Mouse (Mus musculus) heart, adult 9 months (tissue): ENCODE results near the gene Senp2.

Source experiments
- DNase-seq, 2 experiments: peaks; one replicate each; pipeline ENCODE4 v3.0.0; 2022; ENCODE audit warnings: low spot score in 2 of 2

The Senp2 gene

GRCm38 (mm10) chr16:22022122-22022521 is 12.8 kb downstream of the Senp2 start:
- no peak for DNase-seq

GRCm38 (mm10) chr16:22027474-22027873 is 18.2 kb downstream of the Senp2 start:
- no peak for DNase-seq

- DNase-seq, result no peak
These were observed 29.3 kb downstream of the Senp2 start for GRCm38 (mm10) chr16:22038554-22038953.

DNA sequence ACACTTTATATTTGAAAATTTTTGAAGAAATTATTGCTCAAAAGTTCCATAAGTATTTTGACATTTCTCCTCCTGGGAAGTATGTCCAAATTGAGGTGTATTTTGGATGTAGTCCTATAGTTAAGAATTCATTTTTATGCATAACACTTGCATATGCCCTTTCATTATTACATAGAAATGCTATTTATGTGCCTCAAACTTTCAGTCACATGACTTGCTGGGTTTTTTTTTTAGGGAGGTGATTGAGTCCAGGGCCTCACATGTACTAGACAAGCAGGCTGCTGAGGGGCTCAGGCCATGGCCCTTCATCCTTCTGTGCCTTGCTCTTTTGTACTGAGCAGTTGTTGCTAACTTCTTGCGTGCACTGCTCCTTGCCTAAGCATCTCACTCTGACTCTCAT is 30.7 kb downstream of the Senp2 start:
- no peak for DNase-seq

- no peak for DNase-seq
These were observed 34.5 kb downstream of the Senp2 start for GRCm38 (mm10) chr16:22043830-22044229.

DNA sequence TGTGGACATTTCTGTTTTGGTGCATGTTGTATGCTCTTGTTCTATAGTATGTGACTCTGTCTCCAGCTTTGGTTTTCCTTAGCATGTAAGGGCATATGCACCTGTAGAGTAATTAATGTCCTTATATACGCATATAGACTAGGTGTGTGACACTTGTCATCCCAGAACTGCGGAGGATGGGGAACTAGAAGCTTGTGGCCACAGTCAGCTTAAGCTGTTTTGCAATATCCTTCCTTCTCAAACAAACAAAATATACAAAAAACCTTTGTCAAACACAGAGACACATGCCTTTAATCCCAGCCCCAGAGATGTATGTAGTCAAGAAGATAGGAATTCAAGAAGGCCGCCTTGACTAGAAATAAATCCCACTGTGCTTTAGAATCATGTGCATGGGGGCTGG is 36.6 kb downstream of the Senp2 start:
- DNase-seq, result no peak

DNA sequence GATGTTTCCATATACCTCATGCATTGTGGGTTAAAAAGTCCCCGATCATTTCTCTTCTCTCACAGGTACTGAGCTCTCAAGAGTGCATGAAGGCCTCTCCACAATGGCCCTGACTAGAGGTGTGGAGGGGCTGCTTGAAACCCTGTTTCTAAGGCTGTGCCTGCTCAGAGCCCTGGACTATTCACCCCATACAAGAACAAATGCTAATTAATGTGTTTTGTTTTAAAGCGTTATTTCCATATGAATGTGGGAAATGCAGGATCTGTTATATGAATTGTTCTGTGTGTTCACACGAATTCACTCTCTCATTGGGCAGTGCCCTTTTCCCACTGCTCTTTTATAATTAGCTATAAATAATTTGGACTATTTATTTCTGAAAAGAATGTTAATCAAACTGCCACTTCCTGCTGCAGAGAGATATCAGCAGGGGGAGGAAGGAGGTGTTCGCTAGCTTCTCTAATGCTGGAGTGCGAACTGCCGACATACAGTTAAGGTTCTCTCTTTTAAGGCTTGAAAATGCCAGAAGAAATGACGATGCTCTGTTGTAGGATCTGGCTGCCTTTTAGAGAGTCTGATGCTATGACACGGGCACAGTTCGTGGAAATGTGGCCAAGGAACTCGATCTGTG is 37.6 kb downstream of the Senp2 start:
- DNase-seq, result no peak

GRCm38 (mm10) chr16:22053411-22053810 is 44.1 kb downstream of the Senp2 start:
- no peak for DNase-seq

- no peak for DNase-seq
These were observed 48.2 kb downstream of the Senp2 start for GRCm38 (mm10) chr16:22057498-22057897.

DNA sequence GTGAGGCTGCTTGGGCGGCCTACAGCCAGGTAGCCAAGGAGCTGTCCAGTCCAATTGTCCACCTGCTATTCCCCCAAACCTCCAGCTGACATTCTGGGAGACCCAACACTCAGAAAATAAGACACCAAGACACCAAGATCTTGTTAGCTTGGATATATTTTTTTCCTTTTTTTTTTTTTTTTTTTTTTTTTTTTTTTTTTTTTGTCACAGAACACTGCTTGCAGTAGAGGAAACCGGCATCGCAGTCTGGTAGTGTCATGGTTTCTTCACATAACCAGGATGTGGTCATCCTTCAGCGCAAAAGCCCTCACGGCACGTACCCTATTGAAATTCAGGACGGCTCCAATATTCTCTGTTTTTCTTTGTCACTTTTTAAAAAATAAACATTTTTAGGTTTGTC is 49.6 kb downstream of the Senp2 start:
- no peak for DNase-seq

- no peak for DNase-seq
These were observed 51.1 kb downstream of the Senp2 start for GRCm38 (mm10) chr16:22060416-22060815.

DNA sequence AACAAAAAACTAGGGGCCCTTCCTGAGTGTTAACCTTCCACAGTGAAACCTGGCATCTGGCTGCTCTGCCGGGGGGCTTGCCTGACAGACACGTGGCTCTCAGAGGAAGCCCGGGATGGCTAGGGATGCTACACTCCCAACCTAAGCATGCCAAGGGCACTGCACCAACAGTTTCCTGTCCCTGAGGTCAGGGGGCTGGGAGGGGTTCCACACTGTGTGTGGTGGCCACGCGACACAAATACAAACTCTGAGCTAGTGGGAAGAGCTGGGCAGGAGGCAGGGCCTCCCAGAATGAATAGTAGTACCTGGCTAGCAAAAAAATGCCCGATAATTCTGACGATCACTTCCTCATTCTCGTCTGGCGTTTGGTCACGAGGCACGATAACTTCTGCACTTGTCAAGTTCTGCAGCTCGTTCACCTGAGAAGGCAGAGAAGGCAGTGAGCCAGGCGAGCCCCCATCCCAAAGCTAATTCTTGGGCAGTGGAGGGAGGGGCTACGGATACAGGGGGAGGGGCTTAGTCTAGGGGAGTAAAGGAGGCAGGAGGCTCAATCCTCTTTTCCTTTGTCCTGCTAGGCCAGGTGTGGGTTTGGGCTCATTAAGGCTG is 52.4 kb downstream of the Senp2 start:
- no peak for DNase-seq

- no peak for DNase-seq
These were observed 53.0 kb downstream of the Senp2 start for GRCm38 (mm10) chr16:22062284-22062683.

DNA sequence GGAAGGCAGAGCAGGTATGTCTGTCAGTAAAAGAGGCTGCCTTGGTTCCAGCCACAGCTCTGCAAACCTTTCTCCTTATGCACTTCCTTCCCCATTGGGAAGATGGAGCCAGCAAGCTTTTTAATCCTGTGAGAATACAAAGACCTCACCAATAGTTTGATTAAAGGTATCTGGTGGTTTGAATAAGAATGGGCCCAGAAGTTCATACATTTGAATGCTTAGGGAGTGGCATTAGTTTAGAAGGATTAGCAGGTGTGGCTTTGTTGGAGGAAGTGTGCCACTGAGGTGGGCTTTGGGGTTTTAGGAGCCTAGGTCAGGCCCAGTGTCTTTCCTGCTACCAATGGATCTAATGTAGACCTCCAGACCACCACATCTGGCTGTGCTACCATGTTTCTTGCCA is 56.3 kb downstream of the Senp2 start:
- no peak for DNase-seq

DNA sequence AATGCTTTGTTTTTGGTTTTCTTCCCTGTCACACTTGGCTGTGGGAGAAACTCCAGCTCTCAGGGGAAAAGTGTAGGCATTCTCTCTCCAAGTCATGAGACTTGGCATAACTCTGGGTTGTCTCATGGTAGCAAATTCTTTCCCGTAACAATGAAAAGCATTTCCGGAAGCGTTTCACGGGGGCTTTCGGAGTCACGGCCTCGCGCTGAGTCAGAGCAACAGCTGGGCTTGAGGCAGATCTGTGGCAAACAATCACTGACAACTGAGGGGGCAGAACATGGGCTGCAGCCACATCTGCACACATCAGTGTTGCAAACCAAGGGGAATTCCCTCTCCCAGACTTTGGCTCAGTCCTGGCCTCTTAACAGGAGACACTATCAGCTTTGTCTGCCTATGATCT is 58.1 kb downstream of the Senp2 start:
- peak; percentile 62 to 70 for DNase-seq

GRCm38 (mm10) chr16:22071361-22071760 is 62.1 kb downstream of the Senp2 start:
- DNase-seq, result no peak

DNA sequence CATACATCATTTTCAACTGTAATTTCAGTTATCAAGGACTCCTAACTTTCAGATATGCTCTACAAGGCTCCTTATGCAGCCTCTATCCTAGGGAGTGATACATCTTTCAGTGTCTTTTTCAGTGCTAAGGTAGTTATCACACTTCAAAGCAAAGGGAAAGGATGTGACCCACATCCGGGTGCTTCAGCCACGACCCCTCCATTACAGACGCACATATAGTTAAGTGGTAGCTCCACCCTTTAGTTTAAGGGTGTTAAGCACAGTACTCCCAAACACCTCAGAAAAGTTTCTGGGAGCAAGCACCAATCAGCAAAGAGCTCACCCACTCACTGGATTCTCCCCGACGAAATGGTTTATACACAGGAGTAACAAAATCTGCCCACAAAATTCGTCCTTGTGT is 65.8 kb downstream of the Senp2 start:
- DNase-seq, result no peak

- DNase-seq, result no peak
These were observed 66.7 kb downstream of the Senp2 start for GRCm38 (mm10) chr16:22075829-22076619.

DNA sequence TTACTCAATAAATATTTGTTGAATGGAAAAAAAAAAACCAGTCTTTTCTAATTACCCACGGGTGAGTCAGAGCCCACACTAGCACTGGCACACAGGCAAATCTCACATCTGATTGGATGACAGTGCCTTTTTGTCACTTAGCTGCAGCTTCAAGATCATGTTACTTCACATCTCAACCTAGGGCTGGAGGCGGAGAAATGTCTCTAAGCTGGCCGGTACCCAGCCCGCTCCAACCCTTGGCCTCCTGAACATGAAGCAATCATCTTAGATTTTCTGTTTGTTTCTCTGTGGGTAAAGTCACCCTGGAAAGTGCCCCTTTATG is 67.3 kb downstream of the Senp2 start:
- peak; percentile 9 to 21 for DNase-seq

DNA sequence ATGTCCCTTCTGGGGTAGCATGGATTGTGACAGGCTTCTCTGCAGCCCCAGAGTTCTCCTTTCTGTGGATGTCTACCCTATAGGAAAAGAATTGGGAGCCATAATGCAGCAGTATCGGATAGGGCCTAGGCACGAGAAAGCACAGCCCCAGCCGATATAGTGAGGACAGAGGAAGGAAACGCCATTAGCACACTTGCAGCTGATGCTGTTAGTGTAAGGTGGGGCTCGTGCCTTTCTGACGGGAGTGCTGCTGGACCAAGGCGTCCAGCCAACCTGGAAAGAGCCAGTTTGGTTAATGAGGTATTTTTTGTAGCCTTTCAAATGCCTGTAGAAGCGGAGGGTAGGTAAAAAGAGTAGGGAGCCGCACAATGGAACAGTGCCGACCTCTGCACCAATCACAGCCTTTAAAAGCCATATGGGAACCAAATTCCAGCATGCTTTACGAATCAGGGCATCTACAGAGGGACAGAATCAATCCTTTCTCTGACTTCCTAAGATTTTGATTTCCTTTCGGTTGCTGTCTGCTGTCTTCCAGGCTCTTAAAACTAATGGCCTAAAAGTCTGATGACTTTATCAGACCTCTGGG is 70.9 kb downstream of the Senp2 start:
- no peak for DNase-seq

DNA sequence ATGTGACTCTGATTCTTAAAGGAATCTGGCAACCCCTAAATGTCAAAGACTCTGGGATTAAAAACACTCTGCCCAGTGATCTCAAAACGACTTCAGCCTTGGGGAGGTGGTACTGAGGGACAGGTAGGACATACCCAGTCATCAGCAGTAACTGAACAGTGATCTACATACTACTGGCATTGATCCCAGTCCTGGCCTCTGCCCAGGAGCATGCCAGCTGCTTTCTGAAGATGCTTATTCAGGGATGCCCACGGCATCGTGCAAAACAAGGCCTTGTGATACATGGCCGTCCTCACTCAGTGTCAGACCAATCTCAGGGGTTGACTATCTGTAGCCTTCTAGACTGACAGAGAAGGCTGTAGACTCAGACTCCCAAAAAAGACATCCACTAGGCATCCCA is 76.1 kb downstream of the Senp2 start:
- no peak for DNase-seq

- no peak for DNase-seq
These were observed 82.0 kb downstream of the Senp2 start for GRCm38 (mm10) chr16:22091255-22091783.

GRCm38 (mm10) chr16:22095751-22096150 is 86.5 kb downstream of the Senp2 start:
- DNase-seq, result no peak
